Mouse (Mus musculus): ENCODE results near the gene Ing2. TPM values are rescaled to one million over a fixed set of nuclear protein-coding genes. Genes with fewer than 3 reads are reported as not detected.

Gene Ing2
- polyA plus RNA-seq (2016; fragmentation: Nextera tagmentation; extraction: Ambion mirVana): 15.7 and 17.8 TPM in 2 replicates

GRCm38 (mm10) chr8:47674777-47675710, at the start of gene Ing2:
Ing2 (minus strand) TSS chr8:47675556.
- ATAC-seq (ENCODE audit: insufficient number of reproducible peaks, insufficient read depth, low FRiP score, low TSS enrichment, low read depth): peak; percentile 92
- Histone ChIP-seq H3K4me1 (replicated peaks) (peaks cover 12% of the 10 kb centered on the region), H3K27me3 (no peaks in the 10 kb centered on the region), H3K4me2 (peak within 1 kb of the TSS; percentile 75), H3K4me3 (replicated peaks) (peak within 1 kb of the TSS; percentile 92), H3K9ac (replicated peaks) (peak within 1 kb of the TSS; percentile 88), H3K36me3 (no peaks in the 10 kb centered on the region), H3K27ac (peak within 1 kb of the TSS; percentile 97), H3K9me3 (no peaks in the 10 kb centered on the region; the same call in 1 of the 2 replicates)
- WGBS: under 1% methylated on average over 83 of the region's 106 CpGs

- H3K27ac ChIP-seq: no peak overlapping the region
- H3K9ac ChIP-seq (replicated peaks): no peak overlapping the region
- 70% methylated on average over 4 of the region's 4 CpGs for WGBS
- no peak for ATAC-seq (ENCODE audit: insufficient number of reproducible peaks, insufficient read depth, low FRiP score, low TSS enrichment, low read depth)
- no peaks in the 10 kb centered on the region for H3K36me3 ChIP-seq
- 0 out of 2 replicates have a peak, but pooled peaks cover 3% of the 10 kb centered on the region for H3K9me3 ChIP-seq
- H3K27me3 ChIP-seq: peaks cover 5% of the 10 kb centered on the region
- no peaks in the 10 kb centered on the region for H3K4me1 ChIP-seq (replicated peaks)
- H3K4me2 ChIP-seq: no peak overlapping the region
- no peak overlapping the region for H3K4me3 ChIP-seq (replicated peaks)
Measured at GRCm38 (mm10) chr8:47721609-47722008, 46.3 kb upstream of the Ing2 start.

GRCm38 (mm10) chr8:47718641-47719040, 43.3 kb upstream of the Ing2 start:
- 25% methylated on average over 11 of the region's 11 CpGs for WGBS
- Histone ChIP-seq H3K4me1 (replicated peaks) (peaks cover 3% of the 10 kb centered on the region), H3K9ac (replicated peaks) (no peak overlapping the region), H3K27ac (no peak overlapping the region), H3K36me3 (no peaks in the 10 kb centered on the region), H3K27me3 (peaks cover 5% of the 10 kb centered on the region; the same call in 1 of the 2 replicates), H3K4me3 (replicated peaks) (no peak overlapping the region), H3K9me3 (no peaks in the 10 kb centered on the region), H3K4me2 (peak overlapping the region; percentile 15; the same call in 1 of the 2 replicates)
- ATAC-seq (ENCODE audit: insufficient number of reproducible peaks, insufficient read depth, low FRiP score, low TSS enrichment, low read depth): no peak

GRCm38 (mm10) chr8:47713761-47714745, 38.7 kb upstream of the Ing2 start, which contains the start of gene Cdkn2aip:
Cdkn2aip (minus strand) TSS chr8:47713932.
- H3K4me1 ChIP-seq (replicated peaks): peaks cover 6% of the 10 kb centered on the region
- H3K4me2 ChIP-seq: peak within 1 kb of the TSS; percentile 67
- H3K9me3 ChIP-seq: no peaks in the 10 kb centered on the region
- WGBS: under 1% methylated on average over 109 of the region's 114 CpGs
- H3K36me3 ChIP-seq: peaks cover 17% of the 10 kb centered on the region
- H3K27ac ChIP-seq: peak within 1 kb of the TSS; percentile 94
- peak within 1 kb of the TSS; percentile 93 for H3K4me3 ChIP-seq (replicated peaks)
- peak; percentile 93 for ATAC-seq (ENCODE audit: insufficient number of reproducible peaks, insufficient read depth, low FRiP score, low TSS enrichment, low read depth)
- H3K9ac ChIP-seq (replicated peaks): peak within 1 kb of the TSS; percentile 85
- no peaks in the 10 kb centered on the region for H3K27me3 ChIP-seq

- peaks cover 25% of the 10 kb centered on the region for H3K36me3 ChIP-seq
- H3K4me2 ChIP-seq: peak overlapping the region; percentile 67
- H3K27me3 ChIP-seq: no peaks in the 10 kb centered on the region
- peak overlapping the region; percentile 85 for H3K9ac ChIP-seq (replicated peaks)
- under 1% methylated on average over 44 of the region's 44 CpGs for WGBS
- H3K4me3 ChIP-seq (replicated peaks): peak overlapping the region; percentile 93
- peaks cover 6% of the 10 kb centered on the region for H3K4me1 ChIP-seq (replicated peaks)
- peak; percentile 29 for ATAC-seq (ENCODE audit: insufficient number of reproducible peaks, insufficient read depth, low FRiP score, low TSS enrichment, low read depth)
- H3K9me3 ChIP-seq: no peaks in the 10 kb centered on the region
- peak overlapping the region; percentile 94 for H3K27ac ChIP-seq
Measured at GRCm38 (mm10) chr8:47713171-47713663, 37.9 kb upstream of the Ing2 start.

- Histone ChIP-seq H3K27ac (no peak overlapping the region), H3K4me1 (replicated peaks) (0 out of 2 replicates have a peak, but pooled peaks cover 3% of the 10 kb centered on the region), H3K4me3 (replicated peaks) (no peak overlapping the region), H3K9me3 (no peaks in the 10 kb centered on the region), H3K27me3 (no peaks in the 10 kb centered on the region), H3K9ac (replicated peaks) (no peak overlapping the region), H3K4me2 (no peak overlapping the region), H3K36me3 (peaks cover 44% of the 10 kb centered on the region)
- WGBS: 90% methylated on average over 5 of the region's 5 CpGs
- no peak for ATAC-seq (ENCODE audit: insufficient number of reproducible peaks, insufficient read depth, low FRiP score, low TSS enrichment, low read depth)
Measured at GRCm38 (mm10) chr8:47708106-47708505, 32.8 kb upstream of the Ing2 start.

GRCm38 (mm10) chr8:47706746-47707145, 31.4 kb upstream of the Ing2 start:
- Histone ChIP-seq H3K9ac (replicated peaks) (no peak overlapping the region), H3K27ac (no peak overlapping the region), H3K4me1 (replicated peaks) (no peaks in the 10 kb centered on the region), H3K4me2 (no peak overlapping the region), H3K36me3 (peaks cover 39% of the 10 kb centered on the region), H3K27me3 (no peaks in the 10 kb centered on the region), H3K4me3 (replicated peaks) (no peak overlapping the region), H3K9me3 (no peaks in the 10 kb centered on the region)
- ATAC-seq (ENCODE audit: insufficient number of reproducible peaks, insufficient read depth, low FRiP score, low TSS enrichment, low read depth): no peak
- WGBS: 86% methylated on average over 8 of the region's 8 CpGs

GRCm38 (mm10) chr8:47702333-47702732, 27.0 kb upstream of the Ing2 start:
- Histone ChIP-seq H3K9ac (replicated peaks) (no peak overlapping the region), H3K27me3 (no peaks in the 10 kb centered on the region), H3K9me3 (peaks cover 7% of the 10 kb centered on the region), H3K4me3 (replicated peaks) (no peak overlapping the region), H3K27ac (no peak overlapping the region), H3K4me2 (no peak overlapping the region), H3K36me3 (peaks cover 13% of the 10 kb centered on the region), H3K4me1 (replicated peaks) (no peaks in the 10 kb centered on the region)
- WGBS: 73% methylated on average over 1 of the region's 1 CpGs
- ATAC-seq (ENCODE audit: insufficient number of reproducible peaks, insufficient read depth, low FRiP score, low TSS enrichment, low read depth): no peak

GRCm38 (mm10) chr8:47697696-47698095, 22.3 kb upstream of the Ing2 start:
- ATAC-seq (ENCODE audit: insufficient number of reproducible peaks, insufficient read depth, low FRiP score, low TSS enrichment, low read depth): no peak
- Histone ChIP-seq H3K4me2 (no peak overlapping the region), H3K4me3 (replicated peaks) (no peak overlapping the region), H3K4me1 (replicated peaks) (no peaks in the 10 kb centered on the region), H3K27me3 (no peaks in the 10 kb centered on the region), H3K9ac (replicated peaks) (no peak overlapping the region), H3K9me3 (peaks cover 7% of the 10 kb centered on the region), H3K27ac (no peak overlapping the region), H3K36me3 (no peaks in the 10 kb centered on the region)
- 67% methylated on average over 1 of the region's 1 CpGs for WGBS

- Histone ChIP-seq H3K27me3 (peaks cover 8% of the 10 kb centered on the region), H3K4me1 (replicated peaks) (no peaks in the 10 kb centered on the region; the same call in 1 of the 2 replicates), H3K36me3 (no peaks in the 10 kb centered on the region), H3K27ac (no peak overlapping the region), H3K9ac (replicated peaks) (no peak overlapping the region), H3K4me2 (no peak overlapping the region), H3K9me3 (no peaks in the 10 kb centered on the region), H3K4me3 (replicated peaks) (no peak overlapping the region)
- 78% methylated on average over 5 of the region's 5 CpGs for WGBS
- no peak for ATAC-seq (ENCODE audit: insufficient number of reproducible peaks, insufficient read depth, low FRiP score, low TSS enrichment, low read depth)
Measured at GRCm38 (mm10) chr8:47695431-47696105, 20.2 kb upstream of the Ing2 start.

All from limb, embryonic 12.5 days (tissue).